Comparison of ENCODE assay signal across 10 mouse cellular contexts in genomic region chr1:51096848-51097598, GRCm38 (mm10).
DNase-seq lines count a peak whose midpoint lies in the region; ATAC-seq and TF ChIP-seq lines count a peak whose summit lies in the region.
"Had no signal": no experiment of that assay in that cellular context is flagged by ENCODE, and none has a peak within 500 bp of the region (broad histone marks: within the 10 kb centered on the region; RNA-seq: fewer than 3 reads in every experiment).

No protein-coding gene starts in this region.

- no peak overlapping the region for H3K27ac ChIP-seq in kidney, adult 2 months (ENCODE audit: insufficient read depth, low read depth, low read length)
- H3K27ac ChIP-seq in hindbrain, embryonic 11.5 days (ENCODE audit: low read depth, low read length): peak overlapping the region; percentile 49; the same call in 1 of the 2 replicates
- peak overlapping the region; percentile 49 for H3K27ac ChIP-seq in midbrain, embryonic 14.5 days (replicated peaks; ENCODE audit: low read depth, low read length)
- no peak overlapping the region for H3K27ac ChIP-seq in liver, embryonic 11.5 days (ENCODE audit: low read depth, low read length)
- H3K27ac ChIP-seq: macrophage had no signal

- H3K4me2 ChIP-seq in hindbrain, embryonic 11.5 days (replicated peaks; ENCODE audit: low read depth, low read length): no peak overlapping the region
- H3K4me2 ChIP-seq in midbrain, embryonic 14.5 days (ENCODE audit: low read length): no peak overlapping the region
- H3K4me2 ChIP-seq in liver, embryonic 11.5 days: no peak overlapping the region

- no peak overlapping the region for H3K4me3 ChIP-seq in kidney, adult 2 months (ENCODE audit: insufficient read depth, low read depth, low read length)
- no peak overlapping the region for H3K4me3 ChIP-seq in hindbrain, embryonic 11.5 days (ENCODE audit: low read depth, low read length)
- H3K4me3 ChIP-seq in midbrain, embryonic 14.5 days (replicated peaks; ENCODE audit: low read depth, low read length): no peak overlapping the region
- no peak overlapping the region for H3K4me3 ChIP-seq in liver, embryonic 11.5 days (ENCODE audit: low read depth, low read length)

- no peaks in the 10 kb centered on the region for H3K27me3 ChIP-seq in kidney, adult 2 months (replicated peaks; ENCODE audit: control insufficient read depth, insufficient read depth, low read length)
- H3K27me3 ChIP-seq in hindbrain, embryonic 11.5 days (ENCODE audit: control insufficient read depth, insufficient read depth, low read length): no peaks in the 10 kb centered on the region
- no peaks in the 10 kb centered on the region for H3K27me3 ChIP-seq in midbrain, embryonic 14.5 days (ENCODE audit: control insufficient read depth, insufficient read depth, low read length)
- no peaks in the 10 kb centered on the region for H3K27me3 ChIP-seq in liver, embryonic 11.5 days (replicated peaks; ENCODE audit: control insufficient read depth, insufficient read depth, low read length)

- peak; percentile 46 for DNase-seq in kidney, adult 2 months
- no peak for DNase-seq in kidney, postnatal 10 days
- DNase-seq in R1 (ENCODE audit: low read depth, low spot score): peak; percentile 5
- DNase-seq in hindbrain, embryonic 11.5 days (ENCODE audit: low spot score): no peak
- DNase-seq in midbrain, embryonic 14.5 days: peak; percentile 40
- DNase-seq in natural killer cell, adult 2 months (ENCODE audit: low spot score in 2 of 2): no peak
- DNase-seq in liver, embryonic 11.5 days (ENCODE audit: low spot score): no peak
- DNase-seq: cerebellum, adult 18-20 months; kidney, postnatal 14 days had no signal

- TF ChIP-seq CTCF in kidney, adult 2 months (conservative IDR thresholded peaks at IDR 0.05; ENCODE audit: insufficient read depth, insufficient read length, low read depth, low read length): no peak

- no peaks in the 10 kb centered on the region for H3K9me3 ChIP-seq in hindbrain, embryonic 11.5 days (ENCODE audit: control insufficient read depth, low read length)
- no peaks in the 10 kb centered on the region for H3K9me3 ChIP-seq in midbrain, embryonic 14.5 days (ENCODE audit: control insufficient read depth, low read length)
- H3K9me3 ChIP-seq in liver, embryonic 11.5 days (ENCODE audit: control insufficient read depth, low read length): no peaks in the 10 kb centered on the region

- TF ChIP-seq POLR2A in kidney, adult 2 months (IDR thresholded peaks at IDR 0.05; ENCODE audit: low read depth, low read length): no peak

- H3K36me3 ChIP-seq in kidney, adult 2 months (ENCODE audit: control insufficient read depth, insufficient read depth, low read length): no peaks in the 10 kb centered on the region
- H3K36me3 ChIP-seq in hindbrain, embryonic 11.5 days (ENCODE audit: control insufficient read depth, insufficient read depth, low read length): no peaks in the 10 kb centered on the region
- H3K36me3 ChIP-seq in midbrain, embryonic 14.5 days (ENCODE audit: control insufficient read depth, insufficient read depth, low read length): no peaks in the 10 kb centered on the region
- H3K36me3 ChIP-seq in liver, embryonic 11.5 days (ENCODE audit: control insufficient read depth, insufficient read depth, low read length): no peaks in the 10 kb centered on the region

- WGBS in kidney, adult 2 months: 70% methylated on average over 4 of the region's 4 CpGs
- WGBS in hindbrain, embryonic 11.5 days: 79% methylated on average over 4 of the region's 4 CpGs
- WGBS in midbrain, embryonic 14.5 days: 68% methylated on average over 4 of the region's 4 CpGs
- 74% methylated on average over 4 of the region's 4 CpGs for WGBS in liver, embryonic 11.5 days

- no peaks in the 10 kb centered on the region for H3K4me1 ChIP-seq in kidney, adult 2 months (ENCODE audit: control insufficient read depth, insufficient read depth, low read length)
- no peaks in the 10 kb centered on the region for H3K4me1 ChIP-seq in hindbrain, embryonic 11.5 days (replicated peaks; ENCODE audit: control insufficient read depth, insufficient read depth, low read length)
- H3K4me1 ChIP-seq in midbrain, embryonic 14.5 days (ENCODE audit: control insufficient read depth, insufficient read depth, low read length): peaks cover 6% of the 10 kb centered on the region
- no peaks in the 10 kb centered on the region for H3K4me1 ChIP-seq in liver, embryonic 11.5 days (replicated peaks; ENCODE audit: control insufficient read depth, insufficient read depth, low read length)

- peak; percentile 84 for ATAC-seq in hindbrain, embryonic 11.5 days (ENCODE audit: low FRiP score)
- peak; percentile 55; the same call in 1 of the 2 replicates for ATAC-seq in midbrain, embryonic 14.5 days (ENCODE audit: low FRiP score, low TSS enrichment)
- no peak for ATAC-seq in liver, embryonic 11.5 days (replicated peaks; ENCODE audit: low FRiP score)

- no peak overlapping the region for H3K9ac ChIP-seq in hindbrain, embryonic 11.5 days (ENCODE audit: low read depth, low read length)
- no peak overlapping the region for H3K9ac ChIP-seq in midbrain, embryonic 14.5 days (replicated peaks; ENCODE audit: low read length)
- H3K9ac ChIP-seq in liver, embryonic 11.5 days (ENCODE audit: low read depth, low read length): no peak overlapping the region

Comparison
In these comparisons a context has a peak if more than half of its experiments do, and no peak if none do; other contexts are left out.
1. DNase-seq: peak in kidney, adult 2 months (single experiment), R1 (single experiment) and midbrain, embryonic 14.5 days (single experiment); none in kidney, postnatal 10 days (single experiment), hindbrain, embryonic 11.5 days (single experiment), natural killer cell, adult 2 months (0 of 2) and liver, embryonic 11.5 days (single experiment).
2. H3K27ac ChIP-seq: peak in hindbrain, embryonic 11.5 days (single experiment) and midbrain, embryonic 14.5 days (single experiment); none in kidney, adult 2 months (single experiment) and liver, embryonic 11.5 days (single experiment).